Mouse (Mus musculus) midbrain, embryonic 10.5 days (tissue): ENCODE results near the gene Cpne2. TPM values are rescaled to one million over a fixed set of nuclear protein-coding genes. Genes with fewer than 3 reads are reported as not detected.
A peak's percentile ranks its signal among the peaks of the same experiment; 100 is the strongest.

Experiments
- DNase-seq: peaks from one replicate; pipeline ENCODE4 v3.0.0-alpha.2; 2017; ENCODE audit warnings: low spot score
- H3K27ac ChIP-seq: fragments of 300-500 bp; sonication (generic); replicated peaks from 2 replicates; pipeline ENCODE4 v1.5.1; 2016; ENCODE audit warnings: mild to moderate bottlenecking
- H3K27me3 ChIP-seq: fragments of 300-500 bp; sonication (generic); 2 replicates; pipeline ENCODE4 v1.6.1; 2016; ENCODE audit warnings: low read depth, mild to moderate bottlenecking; ENCODE audit not compliant: poor library complexity, severe bottlenecking
- H3K36me3 ChIP-seq: fragments of 300-500 bp; sonication (generic); 2 replicates; pipeline ENCODE4 v1.6.1; 2016; ENCODE audit warnings: mild to moderate bottlenecking, moderate library complexity
- H3K4me1 ChIP-seq: fragments of 300-500 bp; sonication (generic); 2 replicates; pipeline ENCODE4 v1.6.1; 2016
- H3K4me3 ChIP-seq: fragments of 300-500 bp; sonication (generic); 2 replicates; pipeline ENCODE4 v1.5.1; 2016; ENCODE audit warnings: mild to moderate bottlenecking, moderate library complexity
- H3K9me3 ChIP-seq: fragments of 300-500 bp; sonication (generic); replicated peaks from 2 replicates; pipeline ENCODE4 v1.6.1; 2016; ENCODE audit warnings: mild to moderate bottlenecking
- WGBS: fragments of 180-500 bp; shearing (Covaris S2); methylation state at CpG from one replicate; pipeline ENCODE4 v1.1.7; 2016; 5-methylcytosine and 5-hydroxymethylcytosine counted together
- polyA plus RNA-seq: library from polyadenylated mRNA; unstranded; fragments of >200 nt; fragmentation: Nextera tagmentation; extraction: Ambion mirVana; gene quantifications from 2 replicates; pipeline ENCODE4 v1.2.1, GENCODE M21; 2016

Gene Cpne2
- polyA plus RNA-seq, 1 experiment from 2014 or later, result 17.6 TPM

DNA sequence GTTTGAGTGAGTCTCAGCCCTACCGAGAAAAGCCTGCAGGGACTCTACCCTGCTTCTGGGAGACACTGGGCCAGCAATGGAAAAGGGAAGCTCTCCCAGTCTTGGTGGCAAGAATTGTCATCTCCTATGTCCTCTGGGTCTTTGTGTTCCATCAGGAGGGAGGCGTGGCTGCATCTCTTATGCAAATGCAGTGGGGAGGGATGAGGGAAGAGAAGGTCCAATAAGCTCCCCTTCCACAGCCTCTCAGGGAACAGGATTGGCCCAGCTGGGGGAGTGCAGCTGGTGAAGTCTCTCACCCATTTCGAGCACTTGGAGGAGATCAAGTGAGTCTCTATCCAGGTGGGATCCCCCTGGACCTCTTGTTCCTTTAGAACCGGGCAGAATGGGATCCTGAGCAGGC is 11.3 kb upstream of the Cpne2 start:
- no peak for DNase-seq
- 64% methylated on average over 4 of the region's 4 CpGs for WGBS
- Histone ChIP-seq H3K9me3 (no peaks in the 10 kb centered on the region), H3K27ac (no peak overlapping the region), H3K27me3 (no peaks in the 10 kb centered on the region), H3K4me3 (no peak overlapping the region), H3K4me1 (0 out of 2 replicates have a peak, but pooled peaks cover 2% of the 10 kb centered on the region), H3K36me3 (no peaks in the 10 kb centered on the region)

DNA sequence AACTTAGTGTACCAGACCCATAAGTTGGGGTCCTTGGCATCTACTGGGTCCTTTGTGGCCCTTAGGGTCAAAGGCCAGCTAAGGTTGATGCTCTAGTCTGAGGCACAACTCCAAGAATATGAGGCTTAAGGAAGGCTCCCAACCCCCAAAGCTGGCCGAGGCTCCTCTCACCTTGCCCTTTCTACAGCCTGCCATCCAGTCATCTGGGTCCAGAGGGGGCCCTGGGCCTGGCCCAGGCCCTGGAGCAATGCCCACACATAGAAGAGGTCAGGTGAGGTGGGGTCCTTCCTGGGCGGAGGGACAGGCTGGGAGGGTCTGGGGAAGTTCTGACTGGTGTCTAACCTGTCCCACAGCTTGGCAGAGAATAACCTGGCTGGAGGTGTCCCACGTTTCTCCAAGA is 10.3 kb upstream of the Cpne2 start:
- Histone ChIP-seq H3K27me3 (no peaks in the 10 kb centered on the region), H3K4me1 (0 out of 2 replicates have a peak, but pooled peaks cover 2% of the 10 kb centered on the region), H3K9me3 (no peaks in the 10 kb centered on the region), H3K36me3 (no peaks in the 10 kb centered on the region), H3K4me3 (no peak overlapping the region), H3K27ac (no peak overlapping the region)
- no peak for DNase-seq
- 84% methylated on average over 3 of the region's 3 CpGs for WGBS

DNA sequence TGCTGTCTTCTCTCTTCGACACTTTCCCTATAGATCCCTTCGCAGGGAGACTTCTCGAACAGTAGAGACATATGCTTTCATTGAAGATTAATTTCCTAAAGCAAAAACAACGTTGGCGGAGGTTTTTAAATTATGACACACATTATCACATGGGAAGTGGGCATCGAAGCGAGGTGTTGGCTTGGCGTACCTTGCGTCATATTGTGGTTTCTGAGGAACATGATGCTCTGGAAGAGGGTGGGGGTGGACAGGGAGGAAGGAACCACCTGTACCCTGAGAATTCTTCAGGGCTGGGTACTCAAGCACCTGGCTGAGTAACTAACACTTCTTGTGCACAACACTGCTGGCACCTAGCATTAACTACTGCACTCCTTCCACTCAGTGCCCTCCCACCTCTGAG is 8.2 kb upstream of the Cpne2 start:
- no peak overlapping the region for H3K4me3 ChIP-seq
- H3K4me1 ChIP-seq, result 0 out of 2 replicates have a peak, but pooled peaks cover 2% of the 10 kb centered on the region
- H3K27ac ChIP-seq, result no peak overlapping the region
- no peak for DNase-seq
- no peaks in the 10 kb centered on the region for H3K9me3 ChIP-seq
- H3K27me3 ChIP-seq, result peaks cover 6% of the 10 kb centered on the region; the same call in 1 of the 2 replicates
- no peaks in the 10 kb centered on the region for H3K36me3 ChIP-seq
- WGBS, result 91% methylated on average over 9 of the region's 9 CpGs

DNA sequence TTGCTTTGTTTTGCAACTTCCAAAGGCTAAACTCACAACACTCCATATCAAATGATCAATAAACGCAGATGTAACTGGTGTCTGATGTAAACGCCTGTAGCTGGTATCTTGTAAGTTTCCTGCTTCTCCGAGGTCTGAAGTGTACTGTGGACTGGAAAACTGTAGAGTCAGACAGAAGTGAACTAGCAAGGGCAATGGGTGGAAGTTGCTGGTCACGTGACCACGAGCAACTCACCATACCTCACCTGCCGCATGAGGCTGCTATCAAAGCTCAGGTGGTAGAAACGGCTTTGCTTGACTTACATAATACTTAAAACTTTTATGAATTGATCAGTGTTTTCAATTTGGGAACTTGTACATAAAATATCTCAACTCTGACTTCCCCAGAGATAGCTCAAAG is 5.6 kb upstream of the Cpne2 start:
- Histone ChIP-seq H3K4me3 (no peak overlapping the region), H3K27ac (no peak overlapping the region)
- 85% methylated on average over 7 of the region's 7 CpGs for WGBS

DNA sequence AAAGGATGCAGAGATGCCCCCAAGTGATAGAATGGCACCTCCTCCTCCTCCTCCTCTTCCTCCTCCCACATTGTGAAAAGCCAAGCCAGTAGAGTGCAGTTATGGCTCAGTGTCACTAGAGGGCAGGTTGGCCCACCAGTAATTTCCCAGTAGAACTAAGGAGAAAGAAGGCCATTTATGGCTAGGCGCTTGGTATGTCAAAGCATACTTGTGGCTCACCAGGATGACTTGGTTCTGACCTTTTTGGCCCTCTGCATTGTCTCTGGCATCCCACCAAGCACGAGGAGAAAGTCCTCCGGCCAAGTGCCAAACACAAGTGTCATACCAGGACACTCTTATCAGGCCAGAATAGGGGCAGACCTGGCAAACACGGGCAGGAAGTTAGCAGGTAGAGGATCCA is 4.5 kb upstream of the Cpne2 start:
- 45% methylated on average over 4 of the region's 4 CpGs for WGBS
- no peak overlapping the region for H3K27ac ChIP-seq
- peaks cover 40% of the 10 kb centered on the region for H3K27me3 ChIP-seq
- no peak overlapping the region for H3K4me3 ChIP-seq
- peaks cover 17% of the 10 kb centered on the region for H3K4me1 ChIP-seq
- no peaks in the 10 kb centered on the region for H3K9me3 ChIP-seq
- no peaks in the 10 kb centered on the region for H3K36me3 ChIP-seq
- peak; percentile 59 for DNase-seq

More for the DNA sequence above, 5.6 kb upstream of the Cpne2 start:
- Histone ChIP-seq H3K27me3 (peaks cover 31% of the 10 kb centered on the region), H3K36me3 (no peaks in the 10 kb centered on the region), H3K4me1 (peaks cover 6% of the 10 kb centered on the region), H3K9me3 (no peaks in the 10 kb centered on the region)
- no peak for DNase-seq

DNA sequence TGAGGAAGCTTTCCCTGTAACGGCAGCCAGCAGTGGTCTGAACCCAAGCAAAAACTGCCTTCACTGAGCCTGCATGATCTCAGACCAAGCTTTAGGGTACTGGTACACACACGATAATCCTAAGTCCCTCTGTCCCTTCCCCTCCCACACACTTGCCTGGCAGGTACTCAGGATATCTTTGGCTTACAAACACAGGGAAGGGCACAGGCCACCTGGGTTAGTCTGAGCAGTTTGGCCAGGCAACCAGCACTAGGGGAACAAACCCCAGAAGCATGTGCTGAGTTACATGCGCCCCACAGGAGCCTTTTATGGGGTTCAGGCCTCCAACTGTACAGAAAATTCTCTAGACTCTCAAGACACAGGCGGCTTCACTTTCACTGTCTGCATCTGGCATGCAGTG is 2.9 kb upstream of the Cpne2 start:
- H3K27me3 ChIP-seq, result peaks cover 57% of the 10 kb centered on the region
- WGBS, result 77% methylated on average over 4 of the region's 4 CpGs
- H3K36me3 ChIP-seq, result no peaks in the 10 kb centered on the region
- peaks cover 33% of the 10 kb centered on the region for H3K4me1 ChIP-seq
- no peak overlapping the region for H3K27ac ChIP-seq
- no peaks in the 10 kb centered on the region for H3K9me3 ChIP-seq
- H3K4me3 ChIP-seq, result no peak overlapping the region
- no peak for DNase-seq

DNA sequence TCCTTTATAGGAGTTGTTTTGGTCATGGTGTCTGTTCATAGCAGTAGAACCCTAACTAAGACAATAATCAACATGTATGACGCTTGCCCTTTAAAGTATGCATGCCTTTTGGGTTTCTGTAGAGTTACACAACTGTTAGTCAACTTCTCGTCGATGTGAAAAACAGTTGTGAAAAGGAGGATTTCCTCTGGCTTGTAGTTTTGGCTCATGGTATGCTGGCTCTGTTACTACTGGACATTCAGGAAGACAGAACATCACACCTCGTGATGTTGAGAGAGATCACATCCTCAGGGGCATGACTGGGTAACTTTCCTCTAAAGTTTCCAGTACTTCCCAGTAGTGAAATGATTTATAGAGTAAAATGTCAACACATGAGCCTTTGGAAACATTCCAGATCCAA is 2.1 kb upstream of the Cpne2 start:
- H3K27ac ChIP-seq, result no peak overlapping the region
- no peak overlapping the region for H3K4me3 ChIP-seq
- 95% methylated on average over 4 of the region's 4 CpGs for WGBS
- no peaks in the 10 kb centered on the region for H3K36me3 ChIP-seq
- H3K4me1 ChIP-seq, result peaks cover 41% of the 10 kb centered on the region
- no peaks in the 10 kb centered on the region for H3K9me3 ChIP-seq
- no peak for DNase-seq
- peaks cover 64% of the 10 kb centered on the region for H3K27me3 ChIP-seq

DNA sequence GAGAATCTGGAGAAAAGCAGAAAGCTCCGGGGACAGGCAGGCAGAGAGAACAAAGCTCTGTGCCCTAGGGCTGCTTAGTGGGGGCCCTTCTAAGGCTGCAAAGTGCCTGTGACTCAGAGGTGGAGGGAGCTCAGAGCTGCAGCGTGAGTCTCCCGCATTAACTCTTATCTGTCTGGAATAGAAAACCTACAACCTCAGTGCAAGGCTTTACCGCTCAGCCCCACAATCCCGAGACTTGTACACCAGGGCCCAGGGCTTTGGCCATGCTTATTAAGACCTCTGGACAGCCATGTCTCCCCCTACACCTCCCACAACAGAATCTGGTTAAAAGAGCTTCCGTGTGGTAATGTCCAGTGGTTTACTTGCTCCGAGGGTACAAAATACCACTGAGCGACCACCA is 790 bp upstream of the Cpne2 start:
- peaks cover 77% of the 10 kb centered on the region for H3K27me3 ChIP-seq
- peak; percentile 55 for DNase-seq
- H3K9me3 ChIP-seq, result no peaks in the 10 kb centered on the region
- peaks cover 44% of the 10 kb centered on the region for H3K4me1 ChIP-seq
- peak overlapping the region; percentile 92 for H3K27ac ChIP-seq
- H3K4me3 ChIP-seq, result peak overlapping the region; percentile 75
- H3K36me3 ChIP-seq, result no peaks in the 10 kb centered on the region
- WGBS, result under 1% methylated on average over 8 of the region's 8 CpGs

DNA sequence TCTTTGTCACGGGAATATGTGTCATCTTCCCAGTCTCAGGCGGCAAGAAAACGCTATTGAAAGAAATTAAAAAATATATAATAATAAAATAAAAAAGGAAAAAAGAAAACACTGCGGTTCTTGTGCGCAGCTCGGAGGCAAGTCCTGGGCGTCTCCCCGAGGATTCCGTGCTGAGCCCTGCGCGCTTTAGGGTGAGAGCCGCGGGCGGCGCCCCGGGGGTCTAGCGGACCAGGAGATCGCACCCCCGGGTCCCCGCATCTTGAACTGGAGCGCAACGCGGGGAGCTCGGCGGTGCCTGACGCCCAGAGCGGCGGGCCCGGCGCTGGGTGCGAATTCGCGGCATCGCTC is 291 bp upstream of the Cpne2 start:
- H3K36me3 ChIP-seq, result no peaks in the 10 kb centered on the region
- DNase-seq, result no peak
- H3K9me3 ChIP-seq, result no peaks in the 10 kb centered on the region
- peak overlapping the region; percentile 75 for H3K4me3 ChIP-seq
- peaks cover 82% of the 10 kb centered on the region for H3K27me3 ChIP-seq
- H3K27ac ChIP-seq, result peak overlapping the region; percentile 92
- peaks cover 44% of the 10 kb centered on the region for H3K4me1 ChIP-seq
- WGBS, result under 1% methylated on average over 34 of the region's 34 CpGs

DNA sequence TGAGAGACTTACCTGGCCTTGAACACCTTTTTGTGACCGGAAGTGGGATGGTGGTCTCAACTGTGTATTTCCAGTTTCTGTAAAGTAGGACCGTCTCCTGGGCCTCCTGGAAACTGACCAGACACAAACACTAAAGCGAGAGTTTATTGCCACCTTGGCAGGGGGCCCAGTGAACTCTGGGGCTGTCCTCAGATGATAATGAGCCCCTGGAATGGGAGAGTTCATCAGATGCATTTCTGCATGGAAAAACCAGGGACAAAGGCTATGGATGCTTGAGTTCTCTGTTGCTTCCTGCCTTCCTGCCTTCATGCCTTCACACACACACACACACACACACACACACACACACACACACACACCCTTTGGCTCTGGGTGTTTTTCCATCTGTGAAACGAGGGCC is 1.8 kb downstream of the Cpne2 start:
- H3K36me3 ChIP-seq, result no peaks in the 10 kb centered on the region
- H3K27me3 ChIP-seq, result peaks cover 81% of the 10 kb centered on the region
- H3K4me3 ChIP-seq, result no peak overlapping the region
- H3K9me3 ChIP-seq, result no peaks in the 10 kb centered on the region
- DNase-seq, result no peak
- H3K27ac ChIP-seq, result no peak overlapping the region
- H3K4me1 ChIP-seq, result peaks cover 44% of the 10 kb centered on the region
- WGBS, result 55% methylated on average over 4 of the region's 4 CpGs

DNA sequence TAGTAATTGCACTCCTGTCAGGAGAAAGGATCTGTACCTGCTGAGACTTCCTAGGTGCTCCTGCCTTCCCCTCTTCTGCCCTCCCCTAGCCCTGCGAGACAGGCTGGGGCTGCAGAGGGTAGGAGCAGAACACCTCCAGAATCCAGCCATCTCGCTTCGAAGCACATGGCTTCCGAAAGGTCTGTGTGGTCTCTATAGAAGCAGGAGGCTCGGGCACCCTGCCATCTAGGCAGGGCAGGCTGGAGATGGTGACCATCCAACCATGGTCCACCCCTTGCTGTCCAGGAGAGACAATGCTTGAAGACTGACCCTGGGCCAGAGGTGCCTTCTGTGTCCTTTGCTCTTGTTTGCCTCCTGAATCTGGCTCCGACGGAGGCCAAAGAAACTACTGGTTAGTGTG is 2.8 kb downstream of the Cpne2 start:
- 78% methylated on average over 7 of the region's 7 CpGs for WGBS
- peaks cover 52% of the 10 kb centered on the region for H3K4me1 ChIP-seq
- no peak overlapping the region for H3K4me3 ChIP-seq
- DNase-seq, result no peak
- peaks cover 71% of the 10 kb centered on the region for H3K27me3 ChIP-seq
- H3K36me3 ChIP-seq, result no peaks in the 10 kb centered on the region
- no peaks in the 10 kb centered on the region for H3K9me3 ChIP-seq
- H3K27ac ChIP-seq, result no peak overlapping the region

DNA sequence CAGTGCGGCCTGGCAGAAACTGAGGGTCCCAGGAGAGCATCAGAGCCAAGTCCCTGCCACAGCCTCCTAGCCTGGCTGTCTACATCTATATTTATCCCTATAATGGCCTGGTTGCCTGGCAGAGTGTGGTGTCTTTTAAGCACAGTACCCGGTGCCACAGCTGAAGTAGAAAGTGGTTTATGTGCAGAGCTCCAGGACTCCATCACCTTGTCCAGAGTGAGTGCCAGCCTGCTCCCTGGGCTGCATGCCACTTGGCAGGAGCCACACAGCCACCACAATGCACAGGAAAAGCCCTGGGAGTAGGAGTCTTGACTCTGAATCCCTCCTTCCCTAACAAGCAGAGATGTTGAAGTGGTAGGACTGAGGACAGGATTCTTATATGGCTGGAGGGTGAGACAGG is 4.7 kb downstream of the Cpne2 start:
- H3K27ac ChIP-seq, result peak overlapping the region; percentile 42; the same call in 1 of the 2 replicates
- H3K36me3 ChIP-seq, result no peaks in the 10 kb centered on the region
- no peaks in the 10 kb centered on the region for H3K9me3 ChIP-seq
- H3K27me3 ChIP-seq, result peaks cover 52% of the 10 kb centered on the region
- WGBS, result 93% methylated on average over 2 of the region's 2 CpGs
- no peak overlapping the region for H3K4me3 ChIP-seq
- peaks cover 54% of the 10 kb centered on the region for H3K4me1 ChIP-seq
- no peak for DNase-seq

DNA sequence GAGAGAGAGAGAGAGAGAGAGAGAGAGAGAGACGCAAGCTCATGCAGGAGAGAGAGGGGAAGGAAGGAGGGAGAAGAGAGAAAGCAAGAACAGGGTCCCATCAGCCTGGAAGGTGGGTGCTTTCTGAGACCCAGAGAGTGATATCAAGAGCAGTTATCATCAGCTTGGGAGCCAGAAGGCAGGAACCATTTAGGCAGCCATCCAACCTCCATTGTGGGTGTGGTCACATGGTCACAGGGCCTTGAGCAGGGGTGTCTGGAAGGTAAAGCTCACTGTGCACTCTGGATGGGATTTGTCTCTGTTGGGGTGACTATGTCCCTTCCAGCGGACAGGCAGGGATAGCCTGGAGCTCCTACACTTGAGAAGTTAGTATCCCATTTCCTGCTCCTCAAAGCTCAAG is 7.2 kb downstream of the Cpne2 start:
- H3K27me3 ChIP-seq, result peaks cover 28% of the 10 kb centered on the region
- H3K9me3 ChIP-seq, result no peaks in the 10 kb centered on the region
- H3K27ac ChIP-seq, result no peak overlapping the region
- H3K36me3 ChIP-seq, result no peaks in the 10 kb centered on the region
- DNase-seq, result no peak
- peaks cover 32% of the 10 kb centered on the region for H3K4me1 ChIP-seq
- no peak overlapping the region for H3K4me3 ChIP-seq
- 72% methylated on average over 2 of the region's 2 CpGs for WGBS
